Mouse (Mus musculus) cerebellum, adult 9-11 months (tissue): ENCODE results near the gene Psap.
"Not testable (repeated sequence)": the region's sequence is repeated elsewhere in the genome, so short reads cannot be mapped to it uniquely, and the experiment has no call there.

ENCODE experiments used
- DNase-seq: peaks from one replicate; pipeline ENCODE4 v3.0.0; 2022

Gene Psap

DNA sequence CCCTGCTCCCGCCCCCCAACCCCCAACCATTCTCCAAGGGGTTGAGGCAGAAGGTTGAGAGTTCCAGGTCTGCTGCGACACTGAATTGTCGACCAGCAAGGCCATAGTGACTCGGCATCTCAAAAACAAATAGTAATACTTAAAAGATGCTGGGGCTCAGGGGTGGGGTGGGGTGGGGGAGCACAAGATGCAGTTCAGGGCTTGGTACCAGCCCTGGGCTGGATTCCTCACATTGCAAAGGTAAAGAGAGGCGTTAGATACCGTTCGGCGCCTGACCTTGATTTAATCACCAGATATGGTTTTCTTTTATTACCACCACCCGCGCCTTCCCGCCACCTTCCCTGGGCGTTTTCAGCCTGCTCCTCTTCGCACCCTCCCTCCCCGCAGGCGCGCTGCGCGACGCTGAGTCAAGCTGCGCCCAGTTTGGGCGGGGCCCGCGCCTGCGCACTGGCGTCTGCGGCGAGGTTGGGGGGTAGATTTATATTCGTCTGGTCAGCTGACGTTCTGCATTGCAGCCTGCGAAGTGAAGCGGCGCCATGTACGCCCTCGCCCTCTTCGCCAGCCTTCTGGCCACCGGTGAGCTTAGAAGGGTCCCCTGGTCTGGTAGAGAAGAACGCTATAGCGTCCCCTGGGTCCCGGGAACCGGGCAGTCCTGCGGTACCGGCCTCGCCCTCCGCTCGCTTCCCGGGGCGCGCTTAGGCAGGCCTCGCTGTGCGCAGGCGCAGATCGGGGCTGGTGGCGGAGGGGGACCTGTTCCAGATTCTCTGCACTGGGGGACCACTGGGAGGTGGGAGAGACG, at the start of gene Psap:
Gene Psap, plus strand, starts transcription at position 421 of the 799 bp plus-strand sequence.
- DNase-seq = peak; percentile 96

DNA sequence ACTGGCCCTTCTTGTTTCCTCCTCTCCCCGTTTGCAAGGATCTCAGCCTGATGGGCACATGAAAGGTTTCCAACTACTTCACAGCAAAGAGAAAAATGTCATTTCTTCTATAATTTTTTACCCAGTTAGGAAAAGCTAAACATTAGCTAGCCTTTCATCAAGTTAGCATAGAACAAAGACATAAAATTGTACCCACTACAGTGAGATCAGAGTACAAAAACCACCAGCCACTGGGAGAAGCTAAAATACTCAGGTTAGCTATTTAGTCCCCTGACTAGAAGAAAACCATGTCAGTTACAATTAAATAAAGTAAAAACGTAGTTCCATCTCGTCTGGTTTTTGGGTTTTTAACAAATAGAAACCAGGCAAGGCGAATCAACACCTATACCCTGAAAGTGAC, 49.8 kb upstream of the Psap start:
- DNase-seq = no peak

DNA sequence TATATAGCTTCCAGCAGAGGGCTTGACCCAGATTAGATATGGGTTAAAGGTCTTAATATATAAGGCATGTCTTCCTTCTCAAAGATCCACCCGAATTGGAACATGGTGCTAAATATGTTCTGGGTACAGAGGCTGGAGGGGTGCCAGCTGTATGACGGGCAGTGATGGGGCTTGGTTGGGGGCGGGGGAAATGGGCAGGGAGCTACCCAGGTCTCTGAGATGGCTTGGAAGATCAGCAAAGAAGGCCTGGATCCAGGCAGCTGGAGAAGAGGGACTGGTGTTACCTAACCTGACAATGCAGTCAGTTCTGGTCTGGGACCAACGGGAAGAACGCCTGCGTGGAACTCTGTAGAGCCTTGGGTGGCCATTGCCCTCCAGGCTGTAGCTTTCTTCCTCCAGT, 48.3 kb upstream of the Psap start:
- no peak for DNase-seq

DNA sequence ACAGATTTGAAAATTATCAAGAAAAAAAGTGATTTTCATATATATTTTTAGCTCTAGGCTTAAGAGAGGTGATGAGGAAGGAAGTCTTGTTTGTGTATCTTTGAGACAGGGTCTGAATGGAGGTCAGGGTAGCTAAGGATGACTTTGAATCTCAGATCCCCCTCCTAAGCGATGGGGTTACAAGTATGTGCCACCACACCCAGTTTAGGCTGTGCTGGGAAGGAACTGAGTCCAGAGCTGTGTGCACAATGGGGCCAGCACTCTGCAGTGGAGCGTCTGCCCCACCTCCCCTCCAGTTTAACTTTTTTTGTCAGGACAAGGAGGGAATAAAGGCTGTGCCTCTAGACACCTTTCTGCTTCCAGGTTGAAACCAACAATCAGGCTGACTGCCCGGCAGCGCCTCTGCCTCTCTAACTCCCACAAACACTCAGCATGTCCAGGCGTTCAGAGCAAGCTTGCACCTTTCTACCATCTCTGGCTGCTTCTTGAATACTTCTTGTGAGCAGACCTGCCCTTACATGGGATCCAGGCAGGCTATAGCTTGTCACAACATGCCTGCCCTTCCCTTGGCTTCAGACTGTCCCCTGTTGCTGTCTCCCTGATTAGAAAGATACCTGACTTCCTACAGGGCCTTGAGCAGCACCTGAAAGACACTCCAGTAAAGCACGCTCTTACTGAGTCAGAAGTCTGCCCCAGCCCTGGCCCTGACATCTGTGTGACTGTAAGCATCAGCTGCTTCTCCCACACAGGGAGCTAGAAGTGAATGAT, 46.9 kb upstream of the Psap start:
- DNase-seq = no peak

DNA sequence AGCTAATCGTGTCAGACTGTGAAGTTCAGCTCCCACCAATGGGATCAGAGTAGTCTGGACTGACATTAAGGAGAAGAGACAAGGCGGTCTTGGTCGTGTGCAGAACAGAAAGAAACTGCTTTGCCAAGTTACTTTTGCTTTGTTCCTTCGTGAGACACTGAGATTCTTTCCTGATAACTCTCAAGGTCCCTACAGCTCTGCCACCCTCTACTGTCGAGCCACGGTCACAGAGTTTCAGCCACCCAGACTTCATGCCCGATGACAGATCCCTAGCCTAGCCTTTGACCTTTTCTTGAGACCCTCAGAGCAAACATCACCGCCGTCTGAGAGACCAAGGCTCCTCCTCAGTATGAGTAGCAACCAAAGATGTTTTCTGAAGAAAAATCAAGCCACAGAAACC, 43.4 kb upstream of the Psap start:
- DNase-seq = no peak

DNA sequence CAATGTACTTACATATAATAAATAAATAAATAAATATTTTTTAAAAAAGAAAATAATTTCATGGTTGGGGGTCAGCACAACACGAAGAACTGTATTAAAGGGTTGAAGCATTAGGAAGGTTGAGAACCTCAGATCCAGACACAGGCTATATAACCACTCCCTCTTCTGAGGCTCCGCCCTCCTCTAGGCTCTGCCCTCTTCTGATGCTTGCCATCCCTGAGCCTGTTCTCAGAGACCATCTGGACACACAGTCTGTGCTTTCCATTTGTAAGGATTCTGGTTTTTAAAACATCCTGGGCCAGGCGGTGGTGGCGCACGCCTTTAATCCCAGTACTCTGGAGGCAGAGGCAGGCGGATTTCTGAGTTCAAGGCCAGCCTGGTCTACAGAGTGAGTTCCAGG, 41.6 kb upstream of the Psap start:
- not testable (repeated sequence) for DNase-seq

DNA sequence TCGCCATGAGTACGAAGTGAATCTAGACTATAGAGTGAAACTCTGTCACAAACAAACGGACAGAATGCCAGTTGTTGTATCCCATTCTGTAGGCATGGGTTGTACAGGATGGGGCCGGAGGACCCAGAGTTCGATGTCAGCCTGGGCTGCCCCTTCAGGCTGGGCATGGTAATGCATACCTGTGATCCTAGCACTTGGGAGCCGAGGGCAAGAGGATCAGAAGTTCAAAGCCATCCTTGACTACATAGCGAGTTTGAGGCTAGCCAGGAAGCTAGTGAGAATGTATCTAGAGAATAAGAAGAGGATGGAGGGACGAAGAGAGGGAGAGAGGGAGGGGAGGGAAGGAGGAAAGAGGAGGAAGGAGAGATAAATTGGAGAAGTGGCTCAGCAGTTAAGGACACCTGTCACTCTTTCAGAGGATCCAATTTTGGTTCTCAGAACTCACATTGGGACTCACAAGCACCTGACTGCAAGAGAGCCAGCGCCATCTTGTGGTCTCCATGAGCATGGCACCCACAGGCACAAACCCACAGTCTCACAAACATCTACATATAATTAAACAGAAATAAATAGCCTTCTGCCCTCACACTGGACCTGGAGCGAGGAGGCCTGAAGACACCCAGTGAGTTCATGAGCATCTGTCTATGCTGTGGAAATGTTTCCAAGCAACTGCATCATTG, 39.8 kb upstream of the Psap start:
- DNase-seq = peak; percentile 53

DNA sequence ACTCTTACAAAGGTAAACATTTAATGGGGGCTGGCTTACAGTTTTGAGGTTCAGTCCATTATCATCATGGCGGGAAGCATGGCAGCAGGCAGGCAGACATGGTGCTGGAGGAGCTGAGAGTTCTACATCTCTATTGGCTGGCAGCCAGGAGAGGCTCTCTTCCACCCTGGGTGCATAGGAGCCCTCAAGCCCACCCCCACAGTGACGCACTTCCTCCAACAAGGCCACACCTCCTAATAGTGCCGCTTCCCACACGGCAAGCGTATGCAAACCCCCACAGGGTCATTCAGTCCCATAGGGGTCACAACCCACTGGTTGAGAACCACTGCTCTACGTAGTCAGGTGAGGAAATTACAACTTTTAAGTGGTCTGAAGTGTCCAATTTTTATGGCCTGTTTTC, 37.0 kb upstream of the Psap start:
- DNase-seq = no peak

DNA sequence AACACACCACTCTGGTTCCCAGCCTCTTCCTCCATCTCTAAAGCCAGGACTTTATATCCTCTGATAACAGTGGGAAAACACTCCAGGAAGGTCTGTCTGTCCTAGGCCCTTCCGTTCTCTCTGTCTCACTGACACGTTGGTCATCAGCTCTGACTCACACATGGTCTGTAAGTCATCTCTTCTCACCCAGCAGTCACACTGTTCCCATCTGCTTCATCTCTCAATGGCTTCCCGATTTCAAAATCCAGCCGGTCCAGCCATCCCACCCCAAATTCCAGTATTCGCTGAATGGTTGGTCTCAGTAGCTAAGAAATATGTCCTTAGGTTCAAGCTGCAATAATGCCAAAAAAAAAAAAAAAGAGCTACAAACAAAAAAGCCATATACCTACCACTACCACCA, 33.5 kb upstream of the Psap start:
- no peak for DNase-seq

DNA sequence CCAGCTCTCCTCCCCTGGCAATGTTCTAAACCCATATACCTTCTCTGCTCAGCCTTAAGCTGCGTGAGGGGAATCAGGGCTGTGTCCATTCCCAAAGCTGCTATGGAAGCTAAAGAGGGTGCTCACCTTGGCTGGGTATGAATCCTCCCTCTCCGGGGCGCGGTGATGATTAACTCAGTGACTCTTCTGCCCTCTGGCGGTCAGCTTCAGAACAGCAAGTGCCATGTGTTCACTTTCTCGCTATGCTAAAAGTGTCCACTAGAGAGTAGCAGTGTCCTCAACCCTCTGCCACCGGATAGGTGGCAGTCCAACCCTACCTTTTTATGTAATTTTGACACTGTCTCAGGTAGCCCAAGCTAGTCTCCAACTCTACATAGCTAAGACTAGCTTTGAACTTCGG, 32.4 kb upstream of the Psap start:
- peak; percentile 86 for DNase-seq

DNA sequence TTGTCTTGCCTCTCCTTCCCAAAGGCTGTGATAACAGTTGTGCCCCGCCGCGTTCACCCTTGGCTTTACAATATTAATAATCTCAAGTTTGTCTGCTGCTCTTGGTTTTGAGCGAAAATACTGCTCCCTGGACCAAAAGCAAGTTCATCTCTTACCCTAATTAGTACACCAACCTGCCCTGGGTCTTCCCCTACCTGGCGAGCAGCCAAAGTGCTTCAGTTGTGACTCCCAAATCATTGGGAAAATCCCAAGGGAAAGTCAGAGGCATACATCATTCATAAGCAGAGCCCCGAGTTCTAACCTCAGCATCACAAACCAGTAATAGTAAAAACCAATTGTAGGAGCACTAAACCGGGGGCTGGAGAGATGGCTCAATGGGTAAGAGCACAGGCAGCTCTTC, 31.8 kb upstream of the Psap start:
- DNase-seq = no peak

DNA sequence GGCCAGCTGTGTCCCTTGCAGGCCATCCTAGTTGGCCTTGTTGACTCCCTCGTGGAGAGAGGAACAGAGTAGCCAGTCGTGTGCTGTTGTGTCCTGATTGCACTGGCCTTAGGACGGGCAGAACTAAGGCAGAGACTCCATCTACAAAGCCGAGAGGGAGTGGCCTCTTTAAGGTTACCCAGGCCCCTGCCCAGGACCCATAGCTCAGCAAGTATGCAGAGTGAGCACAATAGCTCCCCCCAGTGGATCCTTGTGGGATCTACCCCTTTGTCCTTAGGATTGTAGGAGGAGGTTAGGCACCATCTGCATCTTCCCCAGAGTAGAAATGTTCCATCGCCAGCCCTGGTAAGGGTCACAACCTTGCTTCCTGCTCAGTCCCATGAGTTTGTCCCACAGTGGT, 30.9 kb upstream of the Psap start:
- peak; percentile 34 for DNase-seq

DNA sequence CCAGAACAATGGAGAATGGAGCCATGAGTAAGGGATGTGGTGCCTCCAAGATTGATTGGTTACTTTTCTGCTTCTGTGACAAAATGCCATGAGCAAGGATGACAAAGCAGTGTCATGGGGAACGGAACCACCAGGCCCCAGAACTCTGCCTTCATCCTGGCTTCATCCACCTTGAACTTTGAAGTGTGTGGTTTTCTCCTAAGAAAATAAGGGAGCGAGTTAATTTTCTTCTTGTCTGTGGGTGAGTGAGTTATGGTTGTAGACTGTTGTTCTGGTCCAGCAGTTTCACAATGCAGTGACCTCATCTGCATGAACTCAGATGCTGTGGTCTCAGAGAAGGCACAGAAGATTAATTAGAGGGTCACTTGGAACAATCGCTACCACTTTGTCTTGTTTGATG, 29.1 kb upstream of the Psap start:
- not testable (repeated sequence) for DNase-seq

DNA sequence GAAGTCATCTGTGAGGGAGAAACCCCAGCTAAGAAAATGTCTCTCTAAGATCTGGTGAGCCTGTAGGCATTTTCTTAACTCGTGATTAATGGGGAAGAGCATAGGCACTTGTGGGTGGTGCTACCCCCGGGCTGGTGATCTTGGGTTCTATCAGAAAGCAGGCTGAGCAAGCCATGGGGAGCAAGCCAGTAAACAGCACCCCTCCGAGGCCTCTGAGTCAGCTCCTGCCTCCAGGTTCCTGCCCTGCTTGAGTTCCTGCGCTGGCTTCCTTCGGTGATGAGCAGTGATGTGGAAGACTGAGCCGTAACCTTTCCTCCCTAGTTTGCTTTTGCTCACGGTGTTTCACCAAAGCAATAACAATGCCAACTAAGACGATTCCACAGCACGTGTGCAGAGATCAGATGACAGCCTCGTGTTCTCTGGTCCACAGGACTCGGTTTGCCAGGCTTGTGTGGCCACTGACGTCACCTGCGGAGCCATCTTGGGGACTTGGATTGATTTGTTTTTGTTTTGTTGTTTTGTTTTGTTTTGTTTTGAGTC, 26.9 kb upstream of the Psap start:
- DNase-seq = no peak

DNA sequence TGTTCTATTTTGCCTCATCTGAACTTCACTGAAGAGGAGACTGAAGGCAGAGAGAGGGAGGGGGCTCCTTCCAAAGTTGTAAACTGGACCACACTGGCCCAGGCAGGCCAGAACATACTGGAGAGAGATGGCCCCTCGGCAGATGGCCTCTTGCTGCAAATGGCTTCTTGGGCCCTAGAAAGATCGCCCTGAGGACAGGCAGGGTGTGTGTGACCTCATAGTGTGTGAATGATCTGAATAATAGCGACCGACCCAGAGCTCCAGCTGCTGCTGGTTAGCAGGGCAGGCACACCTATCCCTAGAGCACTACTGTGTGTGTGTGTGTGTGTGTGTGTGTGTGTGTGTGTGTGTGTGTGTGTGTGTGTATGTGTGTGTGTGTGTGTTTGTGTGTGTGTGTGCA, 25.2 kb upstream of the Psap start:
- DNase-seq = no peak

DNA sequence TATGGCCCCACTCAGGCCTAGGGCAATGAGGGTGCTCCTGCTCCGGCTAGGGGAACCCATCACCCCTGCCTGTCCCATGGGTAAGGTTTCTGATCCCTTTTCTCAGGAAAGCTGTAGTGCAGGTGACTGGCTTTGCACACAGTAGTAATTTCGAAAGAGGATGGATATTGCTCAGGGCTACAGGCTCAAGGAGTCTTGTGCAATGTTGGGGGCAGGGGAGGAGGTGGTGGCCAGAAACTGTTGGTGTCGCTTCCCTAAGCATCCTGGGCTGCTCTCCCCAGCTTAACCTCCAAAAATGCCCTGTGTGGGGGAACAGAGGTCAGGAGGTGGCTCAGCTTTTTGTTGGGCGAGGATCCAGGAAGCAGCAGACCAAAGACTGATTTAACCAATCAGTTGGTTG, 24.8 kb upstream of the Psap start:
- DNase-seq = no peak

DNA sequence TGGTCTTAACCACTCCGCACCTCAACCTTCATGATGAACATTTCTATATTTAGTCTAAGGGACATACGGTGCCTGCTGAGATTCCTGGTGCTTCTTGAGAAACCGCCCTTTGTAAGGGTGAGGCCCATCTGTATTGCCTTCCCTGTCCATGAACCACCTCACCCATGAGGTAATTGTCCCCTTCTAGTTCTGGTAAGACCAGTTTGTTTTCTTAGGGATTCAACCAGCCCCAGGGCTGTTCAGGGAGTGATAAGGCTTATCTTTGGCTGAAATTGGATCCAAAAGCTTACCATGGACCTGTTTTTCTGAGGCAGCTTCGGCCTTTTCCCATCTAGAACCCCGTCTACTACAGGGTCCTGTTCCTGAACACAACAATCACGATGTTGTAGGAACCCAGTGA, 21.3 kb upstream of the Psap start:
- DNase-seq = no peak

DNA sequence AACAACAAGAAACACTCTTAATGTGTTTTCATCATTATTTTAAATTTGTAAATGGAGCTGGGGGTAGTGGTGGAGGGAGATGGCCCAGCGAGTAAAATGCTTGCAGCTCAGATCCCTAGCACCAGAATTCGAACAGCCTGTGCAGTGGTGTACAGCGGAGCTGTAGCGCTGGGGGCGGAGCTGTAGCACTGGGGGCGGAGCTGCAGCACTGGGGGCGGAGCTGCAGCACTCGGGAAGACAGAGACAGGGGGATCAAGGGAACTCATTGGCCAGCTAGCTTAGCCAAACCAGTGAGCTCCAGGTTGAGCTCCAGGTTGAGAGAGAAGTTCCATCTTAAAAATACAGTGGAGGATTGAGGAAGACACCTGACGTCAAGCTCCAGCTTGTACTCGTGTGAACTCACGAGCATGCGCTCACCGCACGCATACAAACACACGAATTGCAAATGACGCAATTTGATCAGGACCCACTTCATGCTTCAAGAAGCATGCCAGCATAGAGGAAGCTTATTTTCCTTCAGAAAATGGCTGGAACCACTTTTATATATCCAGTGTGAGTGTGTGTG, 20.1 kb upstream of the Psap start:
- DNase-seq = no peak

DNA sequence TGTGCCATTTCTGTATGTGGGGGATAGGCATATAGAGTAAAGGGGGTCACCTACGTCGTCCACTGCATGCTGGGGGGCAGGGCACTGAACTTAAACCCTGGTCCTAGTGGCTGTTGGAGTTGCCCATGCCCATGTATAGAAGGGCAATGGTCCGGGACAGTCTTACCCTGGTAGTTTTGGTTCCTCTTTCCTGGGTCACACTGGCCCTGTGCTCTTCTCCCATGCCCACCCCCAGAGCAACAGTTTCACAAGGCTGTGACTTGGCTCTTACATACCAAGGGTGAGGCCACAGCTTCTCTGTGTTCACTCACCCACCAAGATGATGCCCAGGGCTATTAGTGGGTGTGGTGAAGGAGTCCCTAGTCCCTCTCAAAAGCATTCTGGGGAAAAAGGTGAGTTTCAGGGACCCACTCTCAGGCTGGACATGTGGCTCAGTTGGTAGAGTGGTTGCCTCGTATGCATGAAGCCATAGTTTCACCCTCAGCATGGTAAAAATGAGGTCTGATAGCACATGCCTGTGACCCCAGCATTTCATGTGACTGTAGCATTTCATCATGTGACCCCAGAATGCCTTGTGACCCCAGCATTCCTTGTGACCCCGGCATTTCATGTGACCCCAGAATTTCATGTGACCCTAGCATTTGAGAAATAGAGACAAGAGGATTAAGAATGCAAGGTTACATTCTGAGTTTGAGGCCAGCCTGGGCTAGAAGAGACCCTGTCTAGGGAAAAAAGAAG, 16.7 kb upstream of the Psap start:
- DNase-seq = no peak

DNA sequence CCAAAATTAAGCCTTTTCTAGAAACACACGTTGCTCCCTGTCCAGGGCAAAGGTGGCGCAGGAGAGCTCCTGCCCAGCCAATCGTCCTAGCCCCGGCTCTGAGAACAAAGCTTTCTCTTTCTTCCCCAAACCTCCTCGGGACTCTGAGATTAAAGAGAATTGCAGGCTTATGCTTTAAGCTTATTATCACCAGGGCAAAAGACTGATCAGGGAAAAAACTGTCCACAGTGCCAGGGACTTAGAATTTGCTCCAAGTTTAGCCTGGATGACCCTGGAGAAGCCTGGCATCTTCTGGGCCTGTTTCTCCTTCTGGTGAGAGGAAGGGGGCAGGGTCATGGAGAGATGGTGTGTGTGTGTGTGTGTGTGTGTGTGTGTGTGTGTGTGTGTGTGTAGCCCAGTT, 15.9 kb upstream of the Psap start:
- no peak for DNase-seq

DNA sequence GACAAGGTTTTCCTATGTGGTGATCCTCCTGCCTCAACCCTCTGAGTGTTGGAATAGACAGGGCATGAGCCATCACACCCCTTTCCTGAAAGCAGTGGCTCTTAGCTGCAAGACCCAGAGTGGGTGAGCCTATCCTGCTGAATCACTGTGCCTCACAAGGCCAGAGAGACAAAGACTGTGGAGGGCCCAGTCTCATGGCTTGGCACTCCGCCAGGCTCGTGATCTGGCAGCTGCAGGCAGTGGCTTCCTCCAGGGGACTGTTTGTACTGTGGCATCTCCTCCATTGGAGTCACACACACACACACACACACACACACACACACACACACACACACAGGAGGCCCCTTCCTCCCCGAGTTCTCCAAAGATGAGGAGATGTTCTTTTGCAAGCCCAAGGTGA, 15.0 kb upstream of the Psap start:
- DNase-seq = peak; percentile 53

DNA sequence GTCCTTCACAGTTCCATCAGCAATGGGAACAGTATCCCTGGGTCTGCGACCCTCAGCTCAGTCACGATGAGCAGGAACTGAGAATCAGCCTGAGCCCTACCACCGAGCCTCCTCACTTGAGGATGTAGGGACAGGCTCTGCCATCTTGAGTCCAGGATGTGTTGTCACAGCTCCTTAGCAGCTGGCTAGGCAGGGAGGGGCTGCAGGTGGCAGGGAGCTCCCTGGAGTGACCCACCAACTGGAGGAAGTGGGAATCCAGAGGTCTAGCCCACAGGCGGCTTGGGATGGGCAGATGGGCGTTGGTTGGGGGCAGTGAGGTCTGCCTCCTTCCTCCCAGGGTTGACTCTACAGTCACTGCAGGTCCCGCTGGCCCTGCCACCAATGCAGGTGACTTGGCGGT, 14.1 kb upstream of the Psap start:
- no peak for DNase-seq

DNA sequence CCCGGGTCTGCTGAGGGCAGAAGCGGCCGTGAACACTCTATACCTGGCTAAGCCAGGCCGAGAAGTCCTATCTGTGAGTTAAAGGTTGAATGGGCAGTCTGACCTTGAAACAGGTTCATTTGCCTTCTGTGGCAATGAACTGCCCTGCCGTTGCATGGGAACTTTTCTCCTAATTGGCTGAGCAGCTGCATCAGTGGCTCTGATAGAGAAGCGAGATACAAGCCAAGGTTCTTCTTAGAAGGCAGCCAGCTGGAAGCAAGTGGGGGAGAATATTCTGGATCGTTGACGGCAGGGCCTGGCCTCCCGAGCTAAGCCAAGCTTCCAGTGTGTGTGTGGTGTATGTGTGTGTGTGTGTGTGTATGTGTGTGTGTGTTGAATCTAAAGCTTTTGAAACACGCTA, 12.2 kb upstream of the Psap start:
- DNase-seq = no peak
